Mouse (Mus musculus) midbrain, embryonic 13.5 days (tissue): ENCODE results near the gene Trappc6a. TPM values are rescaled to one million over a fixed set of nuclear protein-coding genes. Genes with fewer than 3 reads are reported as not detected.
"Not testable (repeated sequence)": the region's sequence is repeated elsewhere in the genome, so short reads cannot be mapped to it uniquely, and the experiment has no call there.

ENCODE experiments used
- ATAC-seq: fragments of 200-750 bp; cut with Nextera tagmentation; 2 replicates; pipeline ENCODE4 v1.8.0; 2017; ENCODE audit warnings: mild to moderate bottlenecking, moderate TSS enrichment, moderate library complexity
- H3K27ac ChIP-seq: fragments of 300-500 bp; sonication (generic); 2 replicates; pipeline ENCODE4 v1.5.1; 2015; ENCODE audit warnings: inconsistent platforms, mild to moderate bottlenecking, moderate library complexity
- H3K27me3 ChIP-seq: fragments of 300-500 bp; sonication (generic); 2 replicates; pipeline ENCODE4 v1.6.1; 2015; ENCODE audit warnings: mild to moderate bottlenecking, inconsistent platforms
- H3K36me3 ChIP-seq: fragments of 300-500 bp; sonication (generic); 2 replicates; pipeline ENCODE4 v1.6.1; 2015; ENCODE audit warnings: mild to moderate bottlenecking, inconsistent platforms
- H3K4me1 ChIP-seq: fragments of 300-500 bp; sonication (generic); replicated peaks from 2 replicates; pipeline ENCODE4 v1.6.1; 2015; ENCODE audit warnings: inconsistent platforms
- H3K4me2 ChIP-seq: fragments of 300-500 bp; sonication (generic); replicated peaks from 2 replicates; pipeline ENCODE4 v1.6.1; 2015; ENCODE audit warnings: moderate library complexity, mild to moderate bottlenecking, inconsistent platforms
- H3K4me3 ChIP-seq: fragments of 300-500 bp; sonication (generic); replicated peaks from 2 replicates; pipeline ENCODE4 v1.5.1; 2015; ENCODE audit warnings: mild to moderate bottlenecking, inconsistent platforms
- H3K9ac ChIP-seq: fragments of 300-500 bp; sonication (generic); replicated peaks from 2 replicates; pipeline ENCODE4 v1.6.1; 2015; ENCODE audit warnings: mild to moderate bottlenecking, inconsistent platforms
- H3K9me3 ChIP-seq: fragments of 300-500 bp; sonication (generic); 2 replicates; pipeline ENCODE4 v1.6.1; 2016; ENCODE audit warnings: mild to moderate bottlenecking, inconsistent platforms
- WGBS: fragments of 180-500 bp; shearing (Covaris S2); methylation state at CpG from one replicate; pipeline ENCODE4 v1.1.7; 2015; 5-methylcytosine and 5-hydroxymethylcytosine counted together
- polyA plus RNA-seq: library from polyadenylated mRNA; unstranded; fragments of >200 nt; fragmentation: Nextera tagmentation; extraction: Ambion mirVana; gene quantifications from 2 replicates; pipeline ENCODE4 v1.2.1, GENCODE M21; 2015

Gene Trappc6a
- polyA plus RNA-seq, 1 experiment from 2014 or later: 43.3 TPM

DNA sequence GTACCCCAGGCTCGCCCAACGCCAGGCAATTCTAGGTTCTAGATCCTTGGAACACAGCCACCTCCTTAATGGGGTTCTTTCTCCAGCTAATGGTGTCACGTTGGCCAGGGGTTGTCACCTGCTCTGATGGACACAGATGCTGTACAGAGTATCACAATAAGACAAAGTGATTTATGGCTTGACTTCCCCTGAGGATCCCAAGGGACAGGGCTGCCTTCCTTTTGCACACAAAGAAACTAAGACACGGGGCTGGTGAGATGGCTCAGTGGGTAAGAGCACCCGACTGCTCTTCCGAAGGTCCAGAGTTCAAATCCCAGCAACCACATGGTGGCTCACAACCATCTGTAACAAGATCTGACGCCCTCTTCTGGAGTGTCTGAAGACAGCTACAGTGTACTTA is 3.7 kb downstream of the Trappc6a start:
- not testable (repeated sequence) for H3K27ac ChIP-seq, H3K9ac ChIP-seq, H3K4me3 ChIP-seq, H3K27me3 ChIP-seq, H3K9me3 ChIP-seq, H3K36me3 ChIP-seq, ATAC-seq, H3K4me2 ChIP-seq
- WGBS: 90% methylated on average over 6 of the region's 7 CpGs
- peaks cover 21% of the 10 kb centered on the region for H3K4me1 ChIP-seq

DNA sequence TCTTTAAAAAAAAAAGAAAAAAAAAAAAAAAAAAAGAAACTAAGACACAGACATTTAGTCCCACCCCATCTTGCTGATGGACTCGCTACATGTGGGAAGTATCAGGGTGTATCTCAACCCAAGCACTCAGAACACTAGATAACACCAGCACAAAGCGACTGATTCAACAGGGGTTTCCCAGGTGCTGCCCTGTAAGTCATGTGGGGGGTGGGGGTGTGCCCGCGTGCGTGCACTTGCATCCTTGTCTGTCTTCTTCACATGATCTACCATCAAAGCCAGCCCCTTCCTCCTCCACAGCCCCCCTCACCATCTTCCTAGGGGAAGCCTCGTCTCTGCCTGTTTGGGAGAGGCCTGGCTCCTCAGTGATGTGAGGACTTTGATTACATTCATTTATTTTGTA is 4.2 kb downstream of the Trappc6a start:
- no peak for ATAC-seq
- Histone ChIP-seq H3K4me1 (peaks cover 17% of the 10 kb centered on the region), H3K36me3 (no peaks in the 10 kb centered on the region), H3K9me3 (no peaks in the 10 kb centered on the region), H3K4me3 (no peak overlapping the region), H3K9ac (no peak overlapping the region), H3K4me2 (no peak overlapping the region), H3K27me3 (peaks cover 12% of the 10 kb centered on the region), H3K27ac (no peak overlapping the region)
- 85% methylated on average over 6 of the region's 6 CpGs for WGBS

- peak within 1 kb of the TSS; percentile 51 for H3K4me2 ChIP-seq
- H3K9ac ChIP-seq: peak within 1 kb of the TSS; percentile 61
- no peak within 1 kb of the TSS for H3K27ac ChIP-seq
- peaks cover 18% of the 10 kb centered on the region for H3K4me1 ChIP-seq
- peaks cover 67% of the 10 kb centered on the region for H3K27me3 ChIP-seq
- no peaks in the 10 kb centered on the region for H3K9me3 ChIP-seq
- peak within 1 kb of the TSS; percentile 23; the same call in 1 of the 2 replicates for H3K4me3 ChIP-seq
- 4% methylated on average over 15 of the region's 29 CpGs for WGBS
- ATAC-seq: 0 out of 2 replicates have a peak, but pooled peaks have one; percentile 15
- H3K36me3 ChIP-seq: no peaks in the 10 kb centered on the region
Observed at GRCm38 (mm10) chr7:19517652-19518365, 9.6 kb downstream of the Trappc6a start, which contains the start of gene Nkpd1. Gene Nkpd1, plus strand, starts transcription at chr7:19517838.

GRCm38 (mm10) chr7:19520032-19520431 is 11.8 kb downstream of the Trappc6a start:
- Histone ChIP-seq H3K4me2 (peak overlapping the region; percentile 51), H3K36me3 (no peaks in the 10 kb centered on the region), H3K27ac (no peak overlapping the region), H3K9ac (peak overlapping the region; percentile 60), H3K9me3 (no peaks in the 10 kb centered on the region), H3K4me3 (peak overlapping the region; percentile 31), H3K27me3 (peaks cover 89% of the 10 kb centered on the region), H3K4me1 (peaks cover 38% of the 10 kb centered on the region)
- WGBS: 3% methylated on average over 23 of the region's 23 CpGs
- ATAC-seq: no peak

DNA sequence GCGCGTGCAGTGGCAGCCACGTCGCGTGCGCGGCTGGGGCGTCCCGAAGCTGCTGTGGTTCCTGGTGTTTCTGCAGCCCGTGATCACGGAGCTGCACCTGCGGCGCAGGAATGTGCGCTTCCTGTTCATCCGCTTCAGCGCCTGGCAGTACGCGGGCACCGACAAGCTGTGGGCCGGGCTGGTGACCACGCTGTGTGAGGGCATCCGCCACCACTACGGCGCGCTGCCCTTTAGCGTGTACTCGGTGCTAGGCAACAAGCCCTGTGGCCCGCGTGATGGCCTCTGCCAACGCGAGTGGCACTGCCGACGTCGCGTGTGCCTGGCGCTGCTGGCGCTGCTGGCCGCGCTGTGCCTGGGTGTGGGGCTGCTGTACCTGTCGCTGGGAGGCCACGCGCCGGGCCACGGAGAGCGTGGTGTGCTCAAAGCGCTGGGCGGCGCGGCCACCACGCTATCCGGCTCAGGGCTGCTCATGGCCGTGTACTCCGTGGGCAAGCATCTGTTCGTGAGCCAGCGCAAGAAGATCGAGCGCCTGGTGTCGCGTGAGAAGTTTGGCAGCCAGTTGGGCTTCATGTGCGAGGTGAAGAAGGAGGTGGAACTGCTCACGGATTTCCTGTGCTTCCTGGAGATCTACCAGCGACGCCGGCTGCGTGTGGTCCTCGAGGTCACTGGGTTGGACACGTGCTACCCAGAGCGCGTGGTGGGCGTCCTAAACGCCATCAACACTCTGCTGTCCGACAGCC is 15.0 kb downstream of the Trappc6a start:
- no peaks in the 10 kb centered on the region; the same call in 1 of the 2 replicates for H3K36me3 ChIP-seq
- ATAC-seq: peak; percentile 32
- H3K9ac ChIP-seq: peak overlapping the region; percentile 60; the same call in 1 of the 2 replicates
- H3K9me3 ChIP-seq: no peaks in the 10 kb centered on the region
- H3K27ac ChIP-seq: no peak overlapping the region
- H3K4me3 ChIP-seq: peak overlapping the region; percentile 39
- 12% methylated on average over 72 of the region's 72 CpGs for WGBS
- peaks cover 75% of the 10 kb centered on the region for H3K27me3 ChIP-seq
- peak overlapping the region; percentile 71 for H3K4me2 ChIP-seq
- H3K4me1 ChIP-seq: peaks cover 32% of the 10 kb centered on the region

DNA sequence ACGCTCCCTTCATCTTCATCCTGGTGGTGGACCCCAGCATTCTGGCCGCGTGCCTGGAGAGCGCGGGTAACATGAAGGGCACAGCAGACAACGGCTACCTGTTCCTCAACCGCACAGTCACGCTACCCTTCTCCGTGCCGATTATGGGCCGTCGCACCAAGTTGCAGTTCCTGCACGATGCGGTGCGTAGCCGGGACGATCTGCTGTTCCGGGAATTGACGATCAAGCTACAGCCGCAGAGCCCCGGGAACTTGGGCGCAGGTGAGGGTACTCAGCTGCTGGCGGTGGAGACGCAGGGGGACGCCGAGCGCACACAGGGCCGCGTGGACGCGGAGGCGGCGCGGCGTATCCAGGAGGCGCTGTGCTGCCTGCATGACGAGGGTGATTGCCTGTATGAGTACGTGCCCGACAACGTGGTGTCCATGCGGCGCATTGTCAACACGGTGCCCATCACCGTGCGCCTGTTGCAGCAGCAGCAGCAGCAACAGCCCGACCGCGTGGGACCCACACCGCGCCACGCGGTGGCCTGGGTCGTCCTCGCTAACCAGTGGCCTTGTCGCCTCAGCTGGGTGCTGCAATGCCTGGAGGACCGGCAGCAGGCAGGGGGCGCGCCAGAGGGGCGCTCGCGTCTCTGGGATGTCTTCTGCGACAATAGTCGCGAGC is 15.7 kb downstream of the Trappc6a start:
- H3K36me3 ChIP-seq: peaks cover 6% of the 10 kb centered on the region
- H3K27ac ChIP-seq: no peak overlapping the region
- H3K9ac ChIP-seq: peak overlapping the region; percentile 60
- 2% methylated on average over 64 of the region's 64 CpGs for WGBS
- H3K4me2 ChIP-seq: peak overlapping the region; percentile 71
- no peaks in the 10 kb centered on the region for H3K9me3 ChIP-seq
- peak; percentile 72 for ATAC-seq
- peaks cover 68% of the 10 kb centered on the region for H3K27me3 ChIP-seq
- peaks cover 32% of the 10 kb centered on the region for H3K4me1 ChIP-seq
- peak overlapping the region; percentile 39 for H3K4me3 ChIP-seq

DNA sequence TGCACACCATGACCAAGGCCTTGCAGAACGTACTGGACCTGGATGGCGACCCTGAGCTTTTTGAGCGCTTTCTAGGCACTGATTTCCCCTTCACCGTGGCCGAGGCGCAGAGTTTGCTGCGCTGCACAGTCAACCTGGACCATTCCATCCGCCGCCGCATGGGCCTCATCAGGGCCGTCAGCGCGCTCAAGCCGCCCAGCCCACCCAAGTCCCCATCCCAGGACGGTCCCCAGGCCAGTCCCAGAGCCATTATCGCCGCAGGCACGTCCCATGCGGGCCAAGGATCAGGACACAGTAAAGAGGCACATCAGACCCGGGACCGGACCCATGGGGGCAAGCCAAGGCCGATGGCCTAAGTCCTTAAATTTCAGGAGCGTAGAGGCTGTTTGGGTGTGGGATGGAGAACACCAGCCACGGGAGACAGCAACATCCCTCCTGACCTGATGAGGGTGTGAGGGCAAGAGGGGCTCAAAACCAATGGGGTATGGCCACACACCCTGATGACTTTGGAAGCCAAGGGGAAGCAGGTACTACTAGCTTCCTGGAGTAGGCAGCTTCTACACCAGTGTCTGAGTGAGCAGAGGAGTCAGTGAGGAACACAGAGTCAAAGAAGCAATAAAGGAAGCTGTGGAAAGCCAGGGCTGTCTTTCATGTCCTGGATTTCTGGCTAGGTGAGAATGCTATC is 16.4 kb downstream of the Trappc6a start:
- Histone ChIP-seq H3K9ac (peak overlapping the region; percentile 60), H3K9me3 (no peaks in the 10 kb centered on the region), H3K36me3 (peaks cover 13% of the 10 kb centered on the region), H3K4me3 (peak overlapping the region; percentile 39), H3K27ac (no peak overlapping the region), H3K4me1 (peaks cover 31% of the 10 kb centered on the region), H3K27me3 (peaks cover 61% of the 10 kb centered on the region), H3K4me2 (peak overlapping the region; percentile 71)
- WGBS: 10% methylated on average over 24 of the region's 24 CpGs
- ATAC-seq: peak; percentile 43

DNA sequence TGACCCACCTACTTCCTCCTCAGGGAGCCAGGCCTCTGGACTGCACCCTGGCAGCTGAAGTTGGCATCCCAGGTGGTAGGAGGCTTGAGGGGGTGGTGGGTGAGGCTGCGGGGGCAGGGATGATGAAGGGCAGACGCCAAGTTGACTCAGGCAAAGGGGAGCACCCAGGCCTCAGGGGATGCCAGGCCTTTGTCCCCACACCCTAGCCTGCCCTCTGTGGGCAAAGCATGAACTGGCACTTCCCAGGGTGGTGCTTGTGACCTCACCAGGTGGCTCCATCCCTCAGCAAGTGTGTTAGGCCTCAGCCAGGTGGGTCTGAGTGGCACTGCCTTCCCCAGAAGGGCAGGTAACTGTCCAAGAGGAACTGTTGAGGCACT is 16.9 kb downstream of the Trappc6a start:
- 70% methylated on average over 2 of the region's 2 CpGs for WGBS
- Histone ChIP-seq H3K27ac (no peak overlapping the region), H3K4me3 (no peak overlapping the region), H3K9me3 (no peaks in the 10 kb centered on the region), H3K9ac (no peak overlapping the region; the same call in 1 of the 2 replicates), H3K36me3 (peaks cover 18% of the 10 kb centered on the region), H3K4me1 (peaks cover 25% of the 10 kb centered on the region), H3K4me2 (no peak overlapping the region), H3K27me3 (peaks cover 56% of the 10 kb centered on the region)
- no peak for ATAC-seq

- WGBS: 75% methylated on average over 10 of the region's 10 CpGs
- H3K27me3 ChIP-seq: no peaks in the 10 kb centered on the region
- no peak overlapping the region for H3K9ac ChIP-seq
- no peak overlapping the region for H3K4me3 ChIP-seq
- ATAC-seq: no peak
- peaks cover 76% of the 10 kb centered on the region for H3K36me3 ChIP-seq
- H3K27ac ChIP-seq: no peak overlapping the region
- H3K9me3 ChIP-seq: no peaks in the 10 kb centered on the region
- no peaks in the 10 kb centered on the region; the same call in 1 of the 2 replicates for H3K4me1 ChIP-seq
- H3K4me2 ChIP-seq: no peak overlapping the region
Observed at GRCm38 (mm10) chr7:19531077-19531476, 22.9 kb downstream of the Trappc6a start.

DNA sequence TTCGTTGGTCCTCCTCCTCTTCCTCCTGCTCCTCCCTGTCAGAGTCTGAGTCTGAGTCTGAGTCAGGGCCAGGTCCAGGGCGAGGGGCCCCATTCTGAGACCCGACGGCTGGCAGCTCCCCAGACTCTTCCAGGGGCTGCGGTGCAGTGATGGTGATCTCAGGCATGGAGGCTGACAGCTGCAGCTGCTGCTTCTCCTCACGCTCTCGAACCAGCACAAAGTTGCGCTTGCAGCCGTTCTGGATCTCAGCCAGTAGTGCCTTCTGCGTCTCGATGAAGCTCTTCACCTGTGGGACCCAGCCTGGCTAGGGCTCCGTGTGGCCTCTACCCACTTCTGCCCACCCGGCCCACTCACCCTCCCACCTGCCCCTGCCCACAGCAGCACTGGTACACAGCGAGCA is 24.0 kb downstream of the Trappc6a start:
- Histone ChIP-seq H3K27me3 (no peaks in the 10 kb centered on the region), H3K4me2 (no peak overlapping the region), H3K4me3 (no peak overlapping the region), H3K36me3 (peaks cover 76% of the 10 kb centered on the region), H3K9me3 (no peaks in the 10 kb centered on the region), H3K4me1 (no peaks in the 10 kb centered on the region; the same call in 1 of the 2 replicates), H3K9ac (no peak overlapping the region), H3K27ac (no peak overlapping the region)
- WGBS: 91% methylated on average over 14 of the region's 14 CpGs
- ATAC-seq: no peak

- no peak overlapping the region for H3K27ac ChIP-seq
- no peak for ATAC-seq
- WGBS: 97% methylated on average over 10 of the region's 10 CpGs
- peaks cover 2% of the 10 kb centered on the region; the same call in 1 of the 2 replicates for H3K4me1 ChIP-seq
- H3K27me3 ChIP-seq: no peaks in the 10 kb centered on the region
- H3K9me3 ChIP-seq: no peaks in the 10 kb centered on the region
- no peak overlapping the region for H3K4me3 ChIP-seq
- H3K36me3 ChIP-seq: peaks cover 62% of the 10 kb centered on the region
- H3K4me2 ChIP-seq: no peak overlapping the region
- no peak overlapping the region; the same call in 1 of the 2 replicates for H3K9ac ChIP-seq
Observed at GRCm38 (mm10) chr7:19534676-19535075, 26.5 kb downstream of the Trappc6a start.
